Mouse (Mus musculus) testis, postnatal 10 days (tissue): ENCODE data around the gene Ap1g2.

ENCODE experiments used
- DNase-seq: peaks from one replicate; pipeline ENCODE4 v3.0.0; 2021; ENCODE audit warnings: low spot score

The Ap1g2 gene

DNA sequence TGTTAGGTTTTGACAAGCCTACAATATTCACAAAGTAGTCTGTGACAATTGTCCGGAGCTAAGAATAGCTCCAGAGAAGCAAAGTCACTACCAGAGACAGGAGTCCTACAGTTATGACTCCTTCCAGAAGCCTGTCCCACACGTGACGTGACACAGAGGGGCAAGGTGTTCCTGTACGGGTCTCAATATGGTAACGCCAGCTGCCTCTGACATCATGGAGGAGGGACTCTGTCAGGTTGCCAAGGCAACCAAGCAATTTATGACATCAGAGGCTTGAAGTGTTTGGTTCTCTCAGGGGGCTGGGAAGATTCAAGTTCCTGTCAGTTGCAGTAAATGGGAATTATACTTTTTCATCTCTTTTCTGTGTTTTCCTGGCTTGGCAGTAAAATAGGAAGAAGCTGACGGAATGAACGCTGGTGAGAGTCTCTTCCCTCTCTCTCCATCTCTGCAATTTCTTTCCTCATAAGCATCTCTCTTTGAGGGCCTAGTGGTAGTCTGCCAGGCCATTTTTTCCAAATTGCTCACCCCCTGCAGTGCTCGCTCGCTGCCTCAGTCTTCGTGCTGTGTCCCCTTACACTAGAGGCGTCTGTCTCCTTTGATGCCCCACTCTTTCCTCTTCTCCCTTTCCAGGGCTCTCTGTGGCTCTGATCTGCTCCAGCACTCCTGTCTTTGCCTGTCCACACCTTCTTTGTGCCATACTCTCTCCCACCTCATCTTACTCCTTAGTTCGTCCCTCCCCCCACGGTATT is 17.0 kb downstream of the Ap1g2 start:
- no peak for DNase-seq

DNA sequence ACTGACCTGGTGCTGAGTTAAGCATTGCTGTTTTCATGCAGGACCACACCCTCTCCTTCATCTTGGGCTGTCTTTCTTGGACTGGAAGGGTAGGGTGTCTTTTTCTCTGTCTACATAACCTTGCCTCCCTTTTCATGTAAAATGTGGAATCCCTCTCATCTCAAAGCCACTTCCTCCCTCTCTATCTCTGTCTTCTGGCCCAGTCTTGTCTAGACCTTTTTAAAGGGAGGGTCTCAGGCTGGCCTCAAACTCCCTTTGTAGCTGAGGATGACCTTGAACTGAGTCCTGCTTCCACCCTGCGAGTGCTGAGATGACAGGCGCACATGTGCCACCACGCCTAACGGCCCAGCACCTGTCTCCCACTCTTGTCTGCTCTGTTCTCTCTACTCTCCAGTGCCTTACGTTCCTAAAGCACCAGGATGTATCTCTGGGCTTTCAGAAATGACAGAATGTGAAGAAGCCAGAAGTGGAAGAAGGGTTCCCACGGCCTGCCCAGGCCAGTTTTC is 20.3 kb downstream of the Ap1g2 start:
- no peak for DNase-seq

DNA sequence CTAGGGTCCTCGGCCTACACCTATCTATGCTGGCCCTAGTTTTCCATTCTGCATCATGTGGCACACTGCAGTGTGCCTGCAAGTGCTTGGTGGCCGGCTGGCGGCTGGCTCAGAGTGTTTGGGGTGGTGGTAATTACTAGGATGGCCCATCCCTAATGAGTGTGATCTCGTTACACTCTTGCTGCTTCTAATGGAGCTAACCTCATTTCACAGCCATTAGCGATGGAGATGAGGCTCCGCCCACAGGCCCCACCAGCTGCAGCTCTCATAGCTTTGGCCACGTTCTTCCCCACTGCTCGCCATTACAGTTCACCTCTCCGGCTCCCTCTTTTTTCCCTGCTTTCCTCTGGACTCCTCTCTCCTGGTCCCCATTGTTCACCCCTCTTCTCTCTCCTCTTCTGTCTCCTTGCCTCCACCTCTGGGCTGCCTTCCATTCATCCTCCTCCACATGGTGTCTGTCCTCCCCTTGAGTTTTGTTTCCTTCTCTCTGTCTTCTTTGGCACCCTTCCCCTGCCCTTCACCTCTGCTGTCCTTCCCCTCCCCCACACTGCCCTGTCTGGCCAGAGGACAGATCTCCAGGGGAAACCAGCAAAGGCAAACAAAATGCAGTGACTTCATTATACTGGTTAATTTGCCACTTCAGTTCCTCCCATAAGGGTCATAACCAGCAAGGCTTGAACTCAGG is 20.9 kb downstream of the Ap1g2 start:
- no peak for DNase-seq

DNA sequence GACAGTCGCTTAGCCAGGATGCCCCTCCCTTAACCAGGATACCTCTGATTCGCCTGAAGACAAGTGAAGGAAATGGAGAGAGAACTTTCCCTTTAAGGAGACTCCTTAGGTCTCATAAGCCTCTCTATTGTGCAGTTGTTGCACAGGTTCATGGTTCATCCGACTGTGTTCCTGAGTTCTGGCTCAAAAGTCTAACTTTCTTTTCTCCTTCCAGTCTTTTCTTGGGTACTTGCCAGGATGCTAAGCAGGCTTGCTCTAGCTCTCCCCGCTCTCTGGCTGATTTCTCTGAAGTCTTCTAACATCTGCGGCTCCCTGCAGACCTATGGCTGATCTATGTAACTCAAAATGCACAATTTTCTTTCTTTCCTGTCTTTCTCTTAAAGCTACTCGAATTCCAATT is 22.9 kb downstream of the Ap1g2 start:
- DNase-seq: no peak

DNA sequence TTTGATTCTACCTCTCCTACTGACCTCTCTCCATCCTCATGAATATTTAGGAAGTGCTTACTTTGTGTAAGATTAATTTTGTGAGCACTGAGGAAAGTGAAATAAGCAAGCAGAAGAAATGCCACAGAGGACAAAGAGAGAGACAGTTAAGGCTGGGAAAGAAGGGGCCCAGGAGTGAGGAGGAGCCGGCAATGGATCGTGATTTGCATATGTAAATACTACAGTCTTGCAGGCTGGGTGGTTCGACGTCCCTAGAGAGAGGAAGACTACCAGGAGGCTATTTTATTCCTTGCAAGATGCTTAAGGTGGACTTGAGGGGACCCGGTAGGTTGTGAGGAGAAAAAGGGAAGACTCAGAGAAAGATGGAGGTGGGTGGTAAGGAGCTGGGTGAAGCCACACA is 25.3 kb downstream of the Ap1g2 start:
- no peak for DNase-seq

DNA sequence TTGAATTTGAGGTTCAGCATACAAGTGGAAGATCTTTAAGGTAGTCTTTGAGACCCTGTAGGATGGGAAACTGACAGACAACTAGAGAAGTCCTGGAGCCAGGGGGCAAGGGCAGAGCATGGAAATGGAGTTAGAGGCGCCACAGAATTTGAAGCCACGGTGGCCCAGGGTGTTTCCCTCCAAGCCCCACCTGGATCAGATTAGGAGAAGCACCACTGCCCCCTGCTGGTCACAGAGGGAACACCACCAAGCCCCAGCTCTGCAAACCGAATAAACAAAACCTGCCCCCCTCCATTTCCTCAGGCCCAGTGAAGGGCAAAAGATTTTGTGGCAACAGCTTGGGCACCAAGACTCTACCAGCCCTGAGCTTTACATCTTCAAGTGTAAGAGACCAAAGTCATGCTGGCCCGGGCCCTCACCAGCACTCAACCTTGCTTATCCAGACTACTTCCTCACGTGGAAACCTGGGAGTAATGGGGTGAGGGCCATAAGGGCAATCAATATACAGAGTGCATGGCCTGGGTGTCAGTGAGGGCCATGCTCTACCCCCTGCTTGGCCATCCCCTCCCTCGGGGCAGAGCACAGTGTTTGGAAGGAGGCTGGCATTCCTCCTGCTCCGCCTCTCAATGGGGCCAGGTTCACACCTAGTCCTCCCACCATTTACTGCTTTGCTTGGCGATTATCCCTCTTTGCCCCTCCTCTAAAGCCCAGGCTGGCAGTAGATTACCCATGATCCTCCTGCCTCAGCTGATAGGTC is 27.0 kb downstream of the Ap1g2 start:
- DNase-seq: peak; percentile 85

DNA sequence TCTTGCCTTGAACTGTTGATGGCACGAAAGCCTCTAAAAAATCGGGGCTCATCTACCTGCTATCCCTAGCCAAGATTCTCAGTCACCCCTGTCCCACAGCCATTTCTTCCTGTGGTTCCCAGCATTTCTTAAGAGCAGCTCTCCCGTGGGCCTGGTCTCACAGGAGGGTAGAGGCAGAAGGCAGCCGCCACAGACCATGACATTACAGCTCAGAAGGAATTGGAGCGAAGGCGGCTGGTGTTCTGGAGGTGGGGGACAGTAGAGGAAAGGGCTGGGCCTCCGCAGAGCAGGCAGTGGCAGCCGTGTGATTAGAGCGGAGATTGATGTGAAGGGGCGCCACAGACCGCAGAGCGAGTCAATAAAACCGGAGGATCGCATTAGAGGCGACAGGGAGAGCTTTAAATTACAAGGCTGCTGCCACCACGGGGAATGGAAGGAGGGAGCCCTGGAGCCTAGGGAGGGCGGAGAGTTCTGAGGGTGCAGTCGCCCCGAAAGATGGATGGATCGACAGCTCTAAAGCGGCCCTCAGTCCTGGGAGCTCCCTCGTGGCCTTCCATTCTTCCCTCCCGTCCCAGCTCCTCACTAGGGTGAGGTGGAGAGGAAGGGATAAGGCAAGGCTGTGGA is 27.9 kb downstream of the Ap1g2 start:
- no peak for DNase-seq

DNA sequence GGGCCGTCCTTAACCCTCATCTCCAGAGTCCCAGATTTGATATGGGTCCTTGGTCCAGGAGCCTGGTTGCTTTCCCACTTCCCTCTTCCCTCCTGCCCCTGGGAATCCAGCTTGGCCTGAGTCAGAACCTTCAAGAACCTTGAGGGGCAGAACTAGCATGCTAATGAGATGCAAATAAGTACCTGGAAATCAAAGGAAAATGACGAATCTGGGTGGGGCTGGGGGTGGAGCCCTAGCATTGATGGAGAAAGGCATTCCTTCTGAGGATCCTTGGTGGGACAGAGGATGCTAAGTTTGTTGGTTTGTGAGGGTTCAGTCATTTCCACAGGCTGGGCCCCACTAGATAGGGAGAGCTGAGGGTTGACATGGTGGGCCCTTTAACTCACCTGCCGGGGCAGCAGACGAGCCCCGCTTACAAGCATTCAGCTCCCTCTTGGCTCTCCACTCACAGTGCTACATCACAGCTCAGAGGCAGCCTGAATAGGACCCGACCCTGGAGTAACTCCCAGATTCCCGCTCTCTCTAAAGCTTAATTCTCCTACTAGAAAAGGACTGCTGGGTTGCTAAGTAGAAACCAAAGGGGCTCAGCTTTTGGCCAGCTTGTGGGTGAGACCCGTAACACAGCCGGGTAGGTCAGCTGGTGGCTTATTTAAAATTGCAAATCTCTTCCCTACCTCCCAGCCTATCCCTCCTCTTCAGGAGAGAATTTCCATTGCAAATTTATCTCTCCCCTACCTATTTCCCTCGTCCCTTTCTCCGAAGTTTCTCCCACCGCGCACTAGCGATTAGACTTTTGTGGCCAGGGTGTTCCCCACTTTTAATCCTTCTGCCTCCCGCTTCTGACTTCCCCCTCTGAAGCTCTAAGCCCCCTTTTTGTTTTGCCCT is 28.7 kb downstream of the Ap1g2 start:
- DNase-seq: no peak

DNA sequence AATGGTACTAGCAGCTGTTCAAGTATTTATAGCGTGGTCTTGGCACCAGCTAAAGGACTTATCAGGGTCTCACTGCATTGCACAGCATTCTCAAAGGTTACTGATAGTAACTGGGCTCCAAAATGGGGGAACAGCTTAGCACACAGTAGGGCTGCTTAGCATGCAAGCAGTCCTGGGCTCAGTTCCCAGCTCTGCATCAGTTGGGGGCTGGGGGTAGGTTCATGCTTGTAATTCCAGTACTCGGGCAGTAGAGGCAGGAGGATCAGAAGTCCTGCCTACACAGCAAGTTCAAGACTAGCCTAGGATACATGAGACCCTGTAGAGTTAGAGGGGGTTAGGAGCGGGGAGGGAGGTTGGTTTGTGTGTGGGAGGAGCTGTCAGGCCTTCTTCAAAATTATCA is 29.4 kb downstream of the Ap1g2 start:
- DNase-seq: no peak

DNA sequence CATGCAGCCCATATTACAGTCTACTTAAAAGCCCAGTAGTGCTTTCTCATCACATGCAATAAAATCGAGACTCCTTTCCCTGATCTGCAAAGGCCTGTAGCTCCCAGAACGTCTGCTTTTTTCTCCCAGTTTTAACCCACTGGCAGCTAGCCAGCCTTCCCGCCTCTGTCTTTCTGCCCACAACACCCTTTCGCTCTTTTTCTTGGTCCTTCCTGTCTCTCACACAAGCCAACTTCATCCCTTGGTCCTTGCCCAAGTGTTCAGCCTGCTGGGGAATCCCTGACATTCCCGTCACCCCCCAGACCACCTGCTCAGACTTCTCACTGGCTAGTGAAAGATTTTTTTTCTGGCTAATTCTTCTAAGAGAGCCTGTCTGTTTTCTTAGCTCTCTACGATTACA is 30.2 kb downstream of the Ap1g2 start:
- DNase-seq: peak; percentile 67

DNA sequence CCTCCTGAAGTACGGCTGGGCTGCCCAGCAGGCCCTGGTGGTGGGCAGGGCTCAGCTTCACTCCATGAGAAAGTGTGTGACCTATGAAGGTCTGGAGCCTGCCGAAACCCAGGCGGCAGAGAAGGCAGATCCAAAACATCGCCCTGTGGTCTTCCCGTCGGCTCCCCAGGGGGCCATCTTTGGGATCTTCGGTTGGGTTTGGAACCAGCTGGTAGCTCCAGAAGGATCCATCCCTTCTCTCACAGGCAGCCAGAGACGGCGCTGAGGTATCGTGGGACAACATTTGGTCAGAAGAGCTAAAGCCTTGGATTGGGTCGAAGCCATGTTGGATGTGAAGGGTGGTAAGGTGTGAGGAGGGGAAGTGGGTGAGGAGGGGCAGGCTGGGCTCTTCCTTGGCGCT is 32.0 kb downstream of the Ap1g2 start:
- peak; percentile 31 for DNase-seq

DNA sequence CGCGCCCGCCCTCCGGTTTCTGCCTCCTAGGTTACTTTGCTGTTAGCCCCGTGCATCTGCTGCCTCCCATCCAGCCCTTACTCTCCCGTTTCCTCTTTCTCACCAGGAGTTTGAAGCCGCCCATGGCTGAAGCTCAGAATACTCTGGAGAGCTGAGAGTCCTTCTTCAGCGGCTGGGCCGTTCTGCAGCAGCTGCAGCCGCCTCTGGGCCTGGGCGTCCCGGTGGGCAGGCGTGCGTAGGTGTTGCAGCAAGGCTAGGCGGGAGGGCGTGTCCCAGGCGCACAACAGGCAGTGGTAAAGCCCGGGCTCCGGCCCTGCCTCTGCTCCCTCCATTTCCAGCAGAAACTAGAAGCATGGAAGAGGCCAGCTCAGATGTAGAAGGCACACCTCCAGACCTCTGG is 34.6 kb downstream of the Ap1g2 start:
- DNase-seq: peak; percentile 48

DNA sequence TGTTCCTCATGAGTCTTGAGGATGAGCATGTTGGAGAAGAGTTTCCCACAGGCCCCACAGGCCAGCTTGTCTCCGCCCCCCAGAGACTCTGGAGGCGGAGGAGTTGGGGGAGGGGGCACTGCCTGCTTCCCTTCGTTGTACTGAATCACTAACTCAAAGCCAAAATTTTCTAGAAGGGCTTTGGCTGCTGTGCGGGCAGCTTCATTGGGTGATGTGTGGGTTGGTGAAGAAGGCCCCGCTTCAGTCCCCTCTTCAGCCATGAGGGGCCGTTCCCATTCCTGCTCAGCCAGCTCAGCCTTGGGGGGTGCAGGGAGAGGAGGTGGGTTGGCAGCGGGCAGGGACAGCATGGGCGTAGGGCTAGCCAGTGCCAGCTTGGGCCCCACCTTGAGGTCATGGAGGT is 40.4 kb downstream of the Ap1g2 start:
- peak; percentile 36 for DNase-seq

DNA sequence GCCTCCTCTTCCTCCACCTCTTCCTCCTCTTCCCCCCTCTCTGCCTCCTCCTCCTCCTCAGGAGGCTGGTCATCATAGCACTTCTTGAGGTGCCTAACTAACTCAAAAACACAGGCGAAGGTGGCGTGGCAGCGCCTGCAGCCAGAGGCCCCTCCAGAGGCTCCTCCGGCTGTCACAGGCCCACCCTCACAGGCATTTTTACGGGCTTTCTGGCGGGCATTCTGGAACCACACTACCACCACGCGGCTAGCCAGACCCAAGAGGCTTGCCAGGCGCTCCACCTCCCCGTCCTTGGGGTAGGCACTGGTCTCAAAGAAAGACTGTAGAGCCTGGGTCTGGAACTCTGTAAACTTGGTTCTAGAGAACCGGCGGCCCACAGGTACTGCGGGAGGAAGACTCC is 41.0 kb downstream of the Ap1g2 start:
- peak; percentile 39 for DNase-seq

DNA sequence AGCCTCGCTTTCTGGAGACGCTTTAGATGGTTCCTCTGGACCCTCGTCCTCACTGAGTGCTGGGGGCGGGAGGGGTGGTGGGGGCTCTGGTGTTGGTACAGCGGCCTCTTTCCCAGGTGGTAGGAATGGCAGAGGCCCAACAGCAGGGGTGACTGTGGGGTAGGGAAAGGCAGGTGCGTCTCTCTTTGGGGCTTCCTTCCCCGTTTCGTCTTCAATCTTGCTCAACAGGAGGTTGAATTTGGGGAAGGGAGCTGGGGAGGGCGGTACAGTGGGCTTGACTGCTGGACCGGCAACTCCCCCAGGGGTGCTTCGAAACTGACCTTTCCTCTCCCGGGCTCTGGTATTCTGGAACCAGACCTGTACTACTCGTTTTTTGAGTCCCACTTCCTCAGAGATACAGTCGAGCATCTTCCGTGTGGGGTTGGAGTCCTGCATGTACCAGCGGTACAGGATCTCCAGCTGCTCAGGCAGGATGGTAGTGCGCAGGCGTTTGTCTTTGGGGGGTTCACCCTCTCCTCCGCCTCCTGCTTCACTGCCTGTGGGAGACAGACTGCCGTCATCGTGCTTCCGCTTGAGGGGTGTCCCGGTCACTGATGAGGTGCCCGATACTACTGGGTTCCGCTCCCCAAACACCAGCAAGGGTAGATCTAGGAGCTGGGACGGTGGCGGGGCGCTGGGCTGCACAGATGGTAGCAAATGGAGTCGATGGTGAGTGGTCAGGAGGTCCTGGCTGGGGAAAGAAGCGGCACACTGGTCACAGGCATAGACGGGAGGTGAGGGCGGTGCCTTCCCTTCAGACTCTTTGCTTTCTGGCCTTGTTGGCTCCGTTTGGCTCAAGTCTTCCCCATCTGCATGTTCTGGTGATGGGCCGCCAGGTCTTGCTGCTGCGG is 41.7 kb downstream of the Ap1g2 start:
- no peak for DNase-seq

DNA sequence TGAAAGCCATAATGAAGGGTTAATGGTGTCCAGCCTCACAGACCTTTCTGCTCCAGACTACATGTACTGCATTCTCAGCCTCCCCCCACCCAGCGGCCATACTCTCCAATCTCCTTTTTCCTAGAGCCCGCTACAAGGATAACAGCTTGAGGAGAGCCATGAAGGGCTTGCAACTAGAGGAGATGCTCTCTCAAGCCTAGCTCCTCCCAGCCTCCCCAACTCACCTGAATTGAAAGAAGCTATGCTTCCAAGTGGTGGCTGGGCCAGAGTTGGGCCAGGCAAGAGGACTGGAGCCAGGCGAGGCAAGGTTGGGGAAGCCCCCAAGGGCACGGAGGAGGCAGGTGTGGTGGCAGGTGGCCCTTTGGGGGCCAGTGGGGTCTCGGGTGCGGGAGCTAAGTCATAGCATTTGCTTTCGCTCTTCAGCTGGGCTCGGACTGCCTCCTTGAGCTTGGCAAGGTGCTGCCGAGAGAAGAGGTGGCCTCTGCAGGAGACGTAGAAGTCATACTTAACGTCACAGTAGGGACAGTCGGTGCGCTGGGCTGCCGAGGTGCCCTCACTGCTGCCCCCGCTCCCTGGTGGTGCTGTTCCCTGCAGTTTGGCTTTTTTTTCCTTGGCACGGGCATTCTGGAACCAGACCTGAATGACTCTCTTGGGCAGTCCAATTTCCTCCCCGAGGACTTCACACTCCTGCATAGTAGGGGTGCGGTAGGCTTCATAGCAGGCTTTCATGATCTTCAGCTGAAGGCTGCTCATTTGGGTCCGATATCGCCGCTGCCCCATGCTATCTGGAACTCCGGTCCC is 42.6 kb downstream of the Ap1g2 start:
- DNase-seq: no peak

DNA sequence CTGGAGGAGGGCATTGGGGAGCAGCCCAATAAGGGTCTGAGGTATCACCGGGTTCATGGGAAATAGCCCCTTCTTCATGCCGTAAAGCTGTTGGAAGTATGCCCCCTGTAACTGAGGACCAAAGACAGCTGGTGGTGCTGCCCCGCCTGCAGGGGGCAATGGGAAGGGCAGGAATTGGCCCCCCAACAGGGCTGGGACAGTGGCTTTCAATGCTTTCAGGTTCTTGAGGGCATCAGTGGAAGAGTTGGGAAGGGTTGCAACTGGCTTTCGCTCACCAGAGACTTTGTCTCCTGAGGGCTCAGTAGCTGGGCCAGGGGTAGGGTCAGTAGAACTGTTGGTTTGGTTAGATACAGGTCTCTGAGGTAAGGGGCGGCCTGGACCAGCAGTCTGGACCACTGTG is 43.3 kb downstream of the Ap1g2 start:
- no peak for DNase-seq

DNA sequence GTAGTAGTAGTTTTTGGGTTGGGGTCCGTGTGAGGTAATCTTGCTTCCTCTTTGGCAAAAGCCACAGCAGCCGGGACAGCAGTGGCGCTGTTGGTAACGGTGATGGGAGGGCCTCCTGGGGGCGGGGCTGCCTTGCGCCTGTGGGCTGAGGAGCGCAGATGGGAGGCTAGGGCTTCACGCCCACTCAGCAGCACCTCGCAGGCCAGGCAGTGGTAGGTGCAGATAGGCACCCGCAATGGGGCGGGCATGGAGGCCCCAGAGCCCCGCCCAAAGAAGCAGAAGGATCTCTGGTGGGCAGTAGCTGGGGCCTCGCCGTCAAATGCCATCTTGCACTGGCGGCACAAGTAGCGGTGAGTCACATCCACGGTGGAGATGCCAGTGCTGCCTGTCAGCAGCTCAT is 43.8 kb downstream of the Ap1g2 start:
- peak; percentile 46 for DNase-seq

DNA sequence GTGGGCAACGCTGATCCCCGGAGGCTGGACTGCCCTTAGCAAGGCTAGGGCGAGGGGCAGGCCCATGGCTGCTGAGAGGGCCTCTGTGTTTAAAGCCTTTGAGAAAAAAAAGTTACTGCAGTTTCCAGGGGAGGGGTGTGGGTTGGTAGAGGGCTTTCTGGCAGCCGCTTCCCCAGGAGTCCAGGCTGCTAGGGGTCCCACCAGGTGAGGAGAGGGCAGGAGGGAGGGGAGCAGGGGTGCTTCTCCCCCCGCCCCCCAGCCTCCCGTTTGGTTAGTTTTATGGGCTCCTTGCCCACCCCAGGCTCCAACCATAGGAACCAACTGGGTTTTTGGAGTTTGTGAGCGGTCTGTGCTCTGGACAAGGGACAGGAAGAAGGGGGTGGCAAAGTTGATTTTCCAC is 44.5 kb downstream of the Ap1g2 start:
- DNase-seq: no peak

DNA sequence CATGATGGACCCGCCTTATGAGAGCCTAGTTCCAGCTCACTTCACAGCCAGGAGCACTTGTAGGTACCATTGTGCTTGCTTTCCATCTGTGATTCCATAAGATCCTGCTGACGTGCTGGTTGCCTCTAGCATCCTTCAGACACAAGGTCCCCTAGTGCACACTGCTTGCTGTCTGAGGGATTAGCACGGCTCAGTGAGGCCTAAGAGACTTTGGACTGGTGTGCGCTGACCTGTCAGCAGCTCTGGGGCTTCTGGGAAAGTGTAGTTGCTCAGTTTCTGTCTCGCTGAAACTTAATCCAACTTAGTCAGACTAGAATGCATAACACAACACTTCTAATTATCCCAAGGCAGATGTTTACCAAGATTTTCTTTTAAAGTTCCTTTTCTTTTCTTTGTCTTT is 46.5 kb downstream of the Ap1g2 start:
- DNase-seq: no peak
